Mouse (Mus musculus) forelimb bud, embryonic 11.5 days (tissue): ENCODE data around the gene Gm3604.
A peak's percentile ranks its signal among the peaks of the same experiment; 100 is the strongest.
"Not testable (repeated sequence)": the region's sequence is repeated elsewhere in the genome, so short reads cannot be mapped to it uniquely, and the experiment has no call there.

Source experiments
- DNase-seq: peaks from one replicate; pipeline ENCODE4 v3.0.0-alpha.2; 2012; ENCODE audit warnings: low read depth, low spot score

Gene Gm3604

GRCm38 (mm10) chr13:62382952-62383351 is at the start of gene Gm3604:
Gene Gm3604, minus strand, starts transcription at chr13:62383177.
- peak; percentile 14 for DNase-seq

GRCm38 (mm10) chr13:62399206-62399605 is 16.2 kb upstream of the Gm3604 start:
- not testable (repeated sequence) for DNase-seq

- DNase-seq = not testable (repeated sequence)
Observed at GRCm38 (mm10) chr13:62390076-62390620, 7.2 kb upstream of the Gm3604 start.

DNA sequence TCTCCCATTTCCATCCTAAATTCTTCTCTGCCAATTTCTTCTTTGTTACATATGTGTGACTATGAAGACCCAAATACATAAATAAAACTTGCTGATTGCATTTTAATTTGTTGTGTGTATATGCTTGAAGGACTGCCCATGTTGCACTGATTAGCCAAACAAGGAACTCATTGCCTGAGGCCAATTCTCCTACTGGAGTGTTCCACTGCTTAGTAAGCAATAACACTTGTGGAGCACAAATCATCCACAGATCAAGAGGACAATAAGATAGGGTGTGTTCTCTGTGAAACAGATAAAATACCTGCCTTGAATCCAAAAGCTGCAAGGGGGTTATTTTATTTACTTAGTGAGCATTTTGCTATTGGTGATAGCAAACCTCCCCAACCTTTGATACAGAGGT is 51.2 kb downstream of the Gm3604 start:
- no peak for DNase-seq

DNA sequence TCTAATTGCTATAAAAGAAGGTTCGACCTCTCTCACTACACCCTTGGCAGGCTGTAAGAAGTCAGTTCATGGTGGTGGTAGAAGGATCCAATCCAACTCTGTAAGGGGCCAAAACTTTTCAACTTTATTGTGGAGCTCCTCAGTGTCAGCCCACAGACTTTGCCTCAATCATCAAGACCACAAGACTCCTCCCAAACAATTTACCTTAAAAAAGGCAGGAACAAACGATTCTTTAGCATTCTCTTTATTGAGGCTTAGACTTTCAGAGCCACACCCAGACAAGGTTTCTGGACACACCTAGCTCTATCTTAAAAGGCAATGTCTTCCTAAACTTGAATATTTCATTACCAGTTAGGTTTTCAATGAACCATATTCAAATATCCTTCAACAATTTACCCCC is 51.6 kb downstream of the Gm3604 start:
- DNase-seq = no peak
